Mouse (Mus musculus): Measurements from ENCODE around the gene Scgb1a1. TPM values are rescaled to one million over a fixed set of nuclear protein-coding genes. Genes with fewer than 3 reads are reported as not detected.

Scgb1a1 gene
- polyA plus RNA-seq, 1 experiment from 2014 or later, result not detected

DNA sequence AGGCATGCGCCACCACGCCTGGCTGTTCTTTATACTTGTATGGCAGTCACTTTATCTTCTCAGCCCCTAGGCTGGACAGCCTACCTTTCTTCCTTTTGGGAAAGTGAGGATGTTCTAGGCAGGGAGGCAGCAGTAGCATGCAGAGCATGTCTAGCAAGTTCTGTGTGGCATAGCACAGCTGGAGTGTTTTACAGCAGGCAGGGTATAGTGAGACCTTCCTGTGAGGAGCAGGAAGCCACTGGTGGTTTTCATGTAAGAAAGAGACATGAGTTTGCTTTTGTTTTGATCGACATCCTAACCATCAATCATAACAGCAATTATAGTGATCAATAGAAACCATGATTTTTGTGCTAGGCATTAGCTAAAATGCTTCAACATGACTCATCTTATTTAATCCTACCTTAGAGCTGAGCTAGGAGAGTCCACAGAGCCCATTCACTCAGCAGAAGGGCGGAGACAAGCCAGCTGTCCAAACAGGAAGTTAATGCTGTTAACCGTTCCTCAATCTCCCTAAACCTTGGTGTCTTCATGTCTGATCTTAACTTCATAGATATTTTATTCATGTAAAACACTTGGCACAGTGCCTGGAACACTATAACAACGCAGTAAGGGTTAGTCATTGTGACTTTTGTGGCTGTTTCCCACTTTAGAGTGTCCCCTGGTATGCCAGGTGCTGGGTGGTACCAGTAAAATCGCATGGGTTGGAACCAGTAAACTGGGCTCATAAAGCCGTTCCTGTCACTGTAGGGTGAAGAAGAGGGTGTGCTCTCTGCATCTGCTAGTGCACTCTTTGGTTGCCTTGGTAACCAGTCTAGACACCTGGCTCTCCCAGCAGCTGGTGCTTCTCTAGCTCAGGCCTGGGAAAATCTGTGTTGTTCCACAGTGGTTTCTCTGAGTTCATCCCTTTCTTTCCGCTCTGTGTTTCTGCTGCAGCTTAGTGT, 21.9 kb downstream of the Scgb1a1 start:
- DNase-seq (ENCODE audit: low spot score) (peak; percentile 92), ATAC-seq (ENCODE audit: low read depth) (peak; percentile 87)
- 45% methylated on average over 9 of the region's 9 CpGs for WGBS

DNA sequence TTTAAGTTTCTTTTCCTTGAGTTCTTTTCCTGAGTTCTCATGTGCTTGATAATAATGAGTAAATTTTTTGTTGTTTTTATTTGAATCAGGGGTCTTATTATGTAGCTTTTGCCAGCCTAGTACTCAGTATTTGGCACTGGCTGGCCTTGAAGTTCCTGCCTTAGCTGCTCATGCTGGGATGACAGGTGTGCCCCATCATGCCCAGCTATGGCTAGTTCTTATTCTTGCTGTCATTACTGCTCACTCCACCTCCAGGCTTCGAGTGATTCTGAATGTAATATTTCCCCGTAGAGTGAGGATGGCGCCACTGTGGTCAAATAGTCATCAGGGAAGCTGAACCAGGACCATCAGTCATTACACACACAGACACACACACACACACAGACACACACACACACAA, 23.9 kb downstream of the Scgb1a1 start:
- H3K4me1 ChIP-seq (ENCODE audit: control insufficient read depth, insufficient read depth, low read length), result peaks cover 11% of the 10 kb centered on the region; the same call in 1 of the 2 replicates
- no peak overlapping the region for H3K27ac ChIP-seq (replicated peaks; ENCODE audit: low read depth, low read length)
- H3K9ac ChIP-seq (ENCODE audit: low read depth, low read length), result no peak overlapping the region
- ATAC-seq (ENCODE audit: low read depth), result no peak
- no peak for DNase-seq (ENCODE audit: low spot score)
- no peak overlapping the region for H3K4me2 ChIP-seq (ENCODE audit: low read depth, low read length)
- WGBS, result 85% methylated on average over 3 of the region's 3 CpGs
- no peaks in the 10 kb centered on the region for H3K36me3 ChIP-seq (ENCODE audit: control insufficient read depth, insufficient read depth, low read length)
- H3K9me3 ChIP-seq (ENCODE audit: control insufficient read depth, low read length), result no peaks in the 10 kb centered on the region
- H3K4me3 ChIP-seq (ENCODE audit: low read depth, low read length), result no peak overlapping the region
- no peaks in the 10 kb centered on the region for H3K27me3 ChIP-seq (replicated peaks; ENCODE audit: control insufficient read depth, insufficient read depth, low read length)

More for the DNA sequence above, 21.9 kb downstream of the Scgb1a1 start:
- peak overlapping the region; percentile 62 for H3K27ac ChIP-seq (replicated peaks; ENCODE audit: low read depth, low read length)
- H3K4me2 ChIP-seq (ENCODE audit: low read depth, low read length), result no peak overlapping the region
- H3K4me3 ChIP-seq (ENCODE audit: low read depth, low read length), result no peak overlapping the region
- no peak overlapping the region for H3K9ac ChIP-seq (ENCODE audit: low read depth, low read length)
- H3K9me3 ChIP-seq (ENCODE audit: control insufficient read depth, low read length), result no peaks in the 10 kb centered on the region
- no peaks in the 10 kb centered on the region for H3K36me3 ChIP-seq (ENCODE audit: control insufficient read depth, insufficient read depth, low read length)
- H3K27me3 ChIP-seq (replicated peaks; ENCODE audit: control insufficient read depth, insufficient read depth, low read length), result no peaks in the 10 kb centered on the region
- peaks cover 26% of the 10 kb centered on the region for H3K4me1 ChIP-seq (ENCODE audit: control insufficient read depth, insufficient read depth, low read length)

DNA sequence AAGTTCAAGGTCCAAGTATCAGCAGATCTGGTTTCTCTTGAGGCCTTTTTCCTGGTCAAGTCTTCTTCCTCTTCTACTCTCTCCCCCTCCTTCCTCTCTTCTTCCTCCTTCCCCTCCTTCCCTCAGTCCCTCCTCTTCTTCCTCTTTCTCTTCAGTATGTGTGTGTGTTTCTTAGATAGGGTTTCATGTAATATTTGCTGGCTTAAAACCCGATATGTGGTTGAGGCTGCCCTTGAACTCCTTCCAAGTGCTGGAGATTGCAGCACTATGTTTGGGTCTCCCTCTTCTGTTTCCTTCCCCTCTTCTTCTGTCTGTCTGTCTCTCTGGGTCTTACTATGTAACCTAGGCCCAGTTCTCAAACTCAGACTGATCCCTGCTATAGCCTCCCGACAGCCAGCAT, 24.9 kb downstream of the Scgb1a1 start:
- Histone ChIP-seq H3K4me3 (ENCODE audit: low read depth, low read length) (no peak overlapping the region), H3K36me3 (ENCODE audit: control insufficient read depth, insufficient read depth, low read length) (no peaks in the 10 kb centered on the region), H3K27ac (replicated peaks; ENCODE audit: low read depth, low read length) (no peak overlapping the region), H3K4me2 (ENCODE audit: low read depth, low read length) (no peak overlapping the region), H3K9me3 (ENCODE audit: control insufficient read depth, low read length) (no peaks in the 10 kb centered on the region), H3K4me1 (ENCODE audit: control insufficient read depth, insufficient read depth, low read length) (peaks cover 11% of the 10 kb centered on the region; the same call in 1 of the 2 replicates), H3K27me3 (replicated peaks; ENCODE audit: control insufficient read depth, insufficient read depth, low read length) (no peaks in the 10 kb centered on the region), H3K9ac (ENCODE audit: low read depth, low read length) (no peak overlapping the region)
- ATAC-seq (ENCODE audit: low read depth) (no peak), DNase-seq (ENCODE audit: low spot score) (no peak)
- 90% methylated on average over 2 of the region's 2 CpGs for WGBS

DNA sequence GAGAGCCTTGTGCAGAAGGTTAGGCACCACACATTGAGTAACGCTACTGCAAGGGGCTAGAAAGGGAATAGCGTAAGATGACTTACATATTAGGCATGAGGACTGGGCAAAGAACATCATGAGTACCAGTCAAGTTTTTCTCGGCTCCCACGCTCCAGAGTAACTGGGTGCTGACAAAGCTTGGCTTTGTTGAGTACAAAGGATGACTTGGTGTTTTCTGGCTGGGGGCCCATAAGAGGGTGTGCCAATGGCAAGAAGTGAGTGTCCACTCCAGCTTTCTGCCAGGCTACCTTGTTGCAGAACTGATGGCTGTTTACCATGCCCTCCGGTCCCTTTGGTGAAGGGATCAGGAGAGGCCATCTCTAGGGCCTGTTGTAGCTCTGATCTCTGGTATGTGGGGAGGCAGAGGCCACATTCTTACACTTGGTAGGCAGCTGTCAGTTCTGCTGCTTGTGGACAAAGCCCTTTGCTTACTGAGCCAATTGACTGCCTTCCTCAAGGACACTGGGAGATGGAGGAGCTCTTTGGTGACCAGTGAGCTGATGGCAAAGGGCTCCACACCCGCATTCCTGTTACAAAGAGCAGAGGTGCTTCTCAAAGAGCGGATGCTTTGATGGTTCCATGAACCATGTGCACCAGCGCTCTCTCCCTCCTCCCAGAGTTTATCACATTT, 26.4 kb downstream of the Scgb1a1 start:
- Histone ChIP-seq H3K4me1 (ENCODE audit: control insufficient read depth, insufficient read depth, low read length) (peaks cover 9% of the 10 kb centered on the region; the same call in 1 of the 2 replicates), H3K4me3 (ENCODE audit: low read depth, low read length) (no peak overlapping the region), H3K36me3 (ENCODE audit: control insufficient read depth, insufficient read depth, low read length) (no peaks in the 10 kb centered on the region), H3K27me3 (replicated peaks; ENCODE audit: control insufficient read depth, insufficient read depth, low read length) (no peaks in the 10 kb centered on the region), H3K4me2 (ENCODE audit: low read depth, low read length) (no peak overlapping the region), H3K9me3 (ENCODE audit: control insufficient read depth, low read length) (no peaks in the 10 kb centered on the region), H3K27ac (replicated peaks; ENCODE audit: low read depth, low read length) (no peak overlapping the region), H3K9ac (ENCODE audit: low read depth, low read length) (no peak overlapping the region)
- ATAC-seq (ENCODE audit: low read depth) (no peak), DNase-seq (ENCODE audit: low spot score) (no peak)
- WGBS, result 92% methylated on average over 8 of the region's 8 CpGs

DNA sequence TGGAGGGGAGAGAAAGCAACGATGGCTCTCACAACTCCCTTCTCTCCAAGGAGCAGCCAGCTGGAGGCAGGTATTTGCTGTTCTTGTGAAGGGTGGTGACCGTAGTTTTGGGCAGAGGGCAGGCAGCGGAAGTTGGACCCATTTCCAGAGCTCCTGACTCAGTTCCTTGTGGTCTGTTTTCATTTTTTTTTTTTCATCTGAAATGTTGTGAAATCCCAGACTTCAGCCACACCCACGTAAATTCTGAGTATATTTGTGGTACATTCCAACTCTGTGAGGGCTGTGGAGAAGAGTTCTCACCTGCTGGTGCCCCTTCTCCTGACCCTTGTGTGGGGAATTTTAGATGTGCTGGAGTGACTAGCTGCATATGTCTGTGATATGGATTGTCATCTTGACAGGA, 27.7 kb downstream of the Scgb1a1 start:
- H3K9ac ChIP-seq (ENCODE audit: low read depth, low read length), result no peak overlapping the region
- DNase-seq (ENCODE audit: low spot score) (no peak), ATAC-seq (ENCODE audit: low read depth) (no peak)
- no peak overlapping the region for H3K4me2 ChIP-seq (ENCODE audit: low read depth, low read length)
- H3K4me3 ChIP-seq (ENCODE audit: low read depth, low read length), result no peak overlapping the region
- H3K9me3 ChIP-seq (ENCODE audit: control insufficient read depth, low read length), result no peaks in the 10 kb centered on the region
- H3K36me3 ChIP-seq (ENCODE audit: control insufficient read depth, insufficient read depth, low read length), result no peaks in the 10 kb centered on the region
- no peaks in the 10 kb centered on the region for H3K27me3 ChIP-seq (replicated peaks; ENCODE audit: control insufficient read depth, insufficient read depth, low read length)
- 64% methylated on average over 4 of the region's 4 CpGs for WGBS
- no peaks in the 10 kb centered on the region for H3K4me1 ChIP-seq (ENCODE audit: control insufficient read depth, insufficient read depth, low read length)
- no peak overlapping the region for H3K27ac ChIP-seq (replicated peaks; ENCODE audit: low read depth, low read length)

DNA sequence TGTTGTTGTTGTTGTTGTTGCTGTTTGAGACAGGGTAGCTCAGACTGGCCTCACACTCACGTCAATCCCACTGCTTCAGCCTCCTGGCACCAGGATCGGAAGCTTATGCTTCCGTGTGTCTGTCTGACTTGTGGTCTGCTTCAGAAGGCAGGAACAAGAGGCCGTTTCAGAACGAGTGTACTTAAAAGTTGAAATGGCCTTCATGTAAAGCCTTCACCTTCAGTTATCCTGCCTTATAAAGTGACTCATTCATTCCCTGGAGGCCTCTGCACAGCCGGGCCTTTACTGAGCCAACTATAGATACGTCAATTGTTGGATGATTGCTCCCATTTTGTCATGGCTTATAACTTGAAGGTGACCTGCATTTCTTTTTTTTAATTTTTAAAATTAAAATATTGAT, 28.4 kb downstream of the Scgb1a1 start:
- H3K27ac ChIP-seq (replicated peaks; ENCODE audit: low read depth, low read length), result no peak overlapping the region
- no peaks in the 10 kb centered on the region for H3K9me3 ChIP-seq (ENCODE audit: control insufficient read depth, low read length)
- WGBS, result 70% methylated on average over 7 of the region's 7 CpGs
- no peaks in the 10 kb centered on the region for H3K27me3 ChIP-seq (replicated peaks; ENCODE audit: control insufficient read depth, insufficient read depth, low read length)
- H3K36me3 ChIP-seq (ENCODE audit: control insufficient read depth, insufficient read depth, low read length), result no peaks in the 10 kb centered on the region
- ATAC-seq (ENCODE audit: low read depth) (no peak), DNase-seq (ENCODE audit: low spot score) (no peak)
- H3K4me2 ChIP-seq (ENCODE audit: low read depth, low read length), result no peak overlapping the region
- H3K9ac ChIP-seq (ENCODE audit: low read depth, low read length), result no peak overlapping the region
- no peaks in the 10 kb centered on the region for H3K4me1 ChIP-seq (ENCODE audit: control insufficient read depth, insufficient read depth, low read length)
- no peak overlapping the region for H3K4me3 ChIP-seq (ENCODE audit: low read depth, low read length)

DNA sequence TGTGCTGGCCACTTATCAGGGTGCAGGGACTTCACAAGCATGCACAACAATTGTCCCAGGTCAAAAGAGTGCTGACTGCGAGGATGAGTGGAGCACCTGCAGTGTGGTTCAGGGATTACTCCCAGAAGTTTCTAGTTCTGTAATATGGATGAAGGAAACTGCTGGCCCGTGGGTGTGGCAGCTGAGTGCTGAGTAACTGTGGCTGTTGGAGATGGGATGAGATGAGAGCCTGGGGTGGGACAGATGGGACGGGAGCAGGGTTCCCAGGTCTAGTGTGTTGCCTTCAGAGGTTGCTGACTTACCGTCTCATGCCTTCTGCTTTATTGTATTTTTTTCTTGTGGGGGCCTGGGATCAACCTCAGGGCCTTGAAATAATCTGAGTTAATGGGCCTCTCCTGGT, 28.8 kb downstream of the Scgb1a1 start:
- Histone ChIP-seq H3K4me2 (ENCODE audit: low read depth, low read length) (no peak overlapping the region), H3K36me3 (ENCODE audit: control insufficient read depth, insufficient read depth, low read length) (no peaks in the 10 kb centered on the region), H3K4me1 (ENCODE audit: control insufficient read depth, insufficient read depth, low read length) (no peaks in the 10 kb centered on the region), H3K4me3 (ENCODE audit: low read depth, low read length) (no peak overlapping the region), H3K27ac (replicated peaks; ENCODE audit: low read depth, low read length) (no peak overlapping the region), H3K9ac (ENCODE audit: low read depth, low read length) (no peak overlapping the region), H3K9me3 (ENCODE audit: control insufficient read depth, low read length) (no peaks in the 10 kb centered on the region), H3K27me3 (replicated peaks; ENCODE audit: control insufficient read depth, insufficient read depth, low read length) (no peaks in the 10 kb centered on the region)
- 83% methylated on average over 4 of the region's 4 CpGs for WGBS
- ATAC-seq (ENCODE audit: low read depth), result no peak
- DNase-seq (ENCODE audit: low spot score), result no peak

DNA sequence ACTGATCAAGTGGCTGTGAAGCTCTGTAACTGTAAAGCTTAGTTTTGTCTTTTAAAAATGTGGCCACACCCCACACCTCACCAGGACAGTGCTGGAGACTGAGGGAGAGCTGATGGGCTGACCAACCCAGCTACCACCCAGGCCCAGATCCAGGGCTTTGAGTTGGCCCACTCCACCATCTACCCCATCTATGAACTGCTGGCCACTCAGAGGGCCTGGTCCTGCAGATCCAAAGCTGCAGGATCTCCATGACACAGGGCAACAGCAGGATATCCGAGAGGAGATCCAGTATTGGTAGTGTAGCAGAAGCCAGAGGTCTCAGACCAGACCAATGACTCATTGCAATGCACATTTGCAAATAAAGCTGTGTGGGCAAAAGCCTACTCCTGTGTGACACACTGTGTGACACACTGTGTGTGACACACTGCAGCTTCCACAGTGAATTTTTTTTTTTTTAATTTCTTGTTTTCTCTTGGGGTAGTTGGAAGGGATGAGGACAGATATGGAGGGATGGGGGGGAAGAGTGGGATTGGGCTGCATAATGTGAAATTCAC, 29.4 kb downstream of the Scgb1a1 start:
- ATAC-seq (ENCODE audit: low read depth) (no peak), DNase-seq (ENCODE audit: low spot score) (no peak)
- Histone ChIP-seq H3K9ac (ENCODE audit: low read depth, low read length) (no peak overlapping the region), H3K4me1 (ENCODE audit: control insufficient read depth, insufficient read depth, low read length) (peaks cover 2% of the 10 kb centered on the region; the same call in 1 of the 2 replicates), H3K4me3 (ENCODE audit: low read depth, low read length) (no peak overlapping the region), H3K27ac (replicated peaks; ENCODE audit: low read depth, low read length) (no peak overlapping the region), H3K36me3 (ENCODE audit: control insufficient read depth, insufficient read depth, low read length) (no peaks in the 10 kb centered on the region), H3K9me3 (ENCODE audit: control insufficient read depth, low read length) (no peaks in the 10 kb centered on the region), H3K27me3 (replicated peaks; ENCODE audit: control insufficient read depth, insufficient read depth, low read length) (no peaks in the 10 kb centered on the region), H3K4me2 (ENCODE audit: low read depth, low read length) (no peak overlapping the region)
- 84% methylated on average over 1 of the region's 1 CpGs for WGBS
